Mouse (Mus musculus) neural tube, embryonic 14.5 days (tissue): Measurements from ENCODE around the gene Fancc. TPM values are rescaled to one million over a fixed set of nuclear protein-coding genes. Genes with fewer than 3 reads are reported as not detected.

Source experiments
- ATAC-seq: fragments of 200-750 bp; cut with Nextera tagmentation; 2 replicates; pipeline ENCODE4 v1.8.0; 2017; ENCODE audit warnings: low read depth, mild to moderate bottlenecking, moderate TSS enrichment, moderate library complexity
- H3K27ac ChIP-seq: fragments of 300-500 bp; sonication (generic); 2 replicates; pipeline ENCODE4 v1.5.1; 2014; ENCODE audit warnings: low read depth, mild to moderate bottlenecking, control low read depth, low read length, moderate library complexity, mixed read lengths
- H3K27me3 ChIP-seq: fragments of 300-500 bp; sonication (generic); 2 replicates; pipeline ENCODE4 v1.6.1; 2014; ENCODE audit warnings: low read length; ENCODE audit not compliant: control insufficient read depth, insufficient read depth
- H3K36me3 ChIP-seq: fragments of 300-500 bp; sonication (generic); 2 replicates; pipeline ENCODE4 v1.6.1; 2014; ENCODE audit warnings: low read length, mixed read lengths; ENCODE audit not compliant: control insufficient read depth, insufficient read depth
- H3K4me1 ChIP-seq: fragments of 300-500 bp; sonication (generic); 2 replicates; pipeline ENCODE4 v1.6.1; 2014; ENCODE audit warnings: low read length; ENCODE audit not compliant: control insufficient read depth, insufficient read depth
- H3K4me2 ChIP-seq: fragments of 300-500 bp; sonication (generic); 2 replicates; pipeline ENCODE4 v1.6.1; 2014; ENCODE audit warnings: mild to moderate bottlenecking, low read depth, low read length, control low read depth
- H3K4me3 ChIP-seq: fragments of 300-500 bp; sonication (generic); 2 replicates; pipeline ENCODE4 v1.5.1; 2014; ENCODE audit warnings: low read depth, low read length, control low read depth, mixed read lengths
- H3K9ac ChIP-seq: fragments of 300-500 bp; sonication (generic); replicated peaks from 2 replicates; pipeline ENCODE4 v1.6.1; 2014; ENCODE audit warnings: low read depth, mild to moderate bottlenecking, control low read depth, low read length, mixed read lengths
- H3K9me3 ChIP-seq: fragments of 300-500 bp; sonication (generic); 2 replicates; pipeline ENCODE4 v1.6.1; 2016; ENCODE audit warnings: low read length; ENCODE audit not compliant: control insufficient read depth
- WGBS: fragments of 180-500 bp; shearing (Covaris S2); extraction: QIAGEN DNeasy Blood & Tissue Kit; methylation state at CpG from one replicate; pipeline ENCODE4 v1.1.7; 2014; 5-methylcytosine and 5-hydroxymethylcytosine counted together
- polyA plus RNA-seq: library from polyadenylated mRNA; unstranded; fragments of >200 nt; fragmentation: Nextera tagmentation; extraction: Ambion mirVana; gene quantifications from 2 replicates; pipeline ENCODE4 v1.2.1, GENCODE M21; 2014

Fancc gene
- polyA plus RNA-seq, 1 experiment from 2014 or later = 14.6 TPM

GRCm38 (mm10) chr13:63397420-63397819 is 99.7 kb downstream of the Fancc start:
- Histone ChIP-seq H3K27me3 (no peaks in the 10 kb centered on the region), H3K4me3 (no peak overlapping the region), H3K36me3 (no peaks in the 10 kb centered on the region), H3K4me2 (no peak overlapping the region), H3K9ac (no peak overlapping the region), H3K27ac (no peak overlapping the region), H3K4me1 (no peaks in the 10 kb centered on the region), H3K9me3 (no peaks in the 10 kb centered on the region)
- no peak for ATAC-seq
- 96% methylated on average over 1 of the region's 1 CpGs for WGBS

GRCm38 (mm10) chr13:63394304-63395063 is 102.6 kb downstream of the Fancc start:
- Histone ChIP-seq H3K9me3 (no peaks in the 10 kb centered on the region), H3K27ac (no peak overlapping the region), H3K27me3 (no peaks in the 10 kb centered on the region), H3K4me2 (no peak overlapping the region), H3K4me1 (no peaks in the 10 kb centered on the region), H3K36me3 (no peaks in the 10 kb centered on the region), H3K9ac (no peak overlapping the region), H3K4me3 (no peak overlapping the region)
- 68% methylated on average over 7 of the region's 7 CpGs for WGBS
- no peak for ATAC-seq

- H3K4me3 ChIP-seq = no peak overlapping the region
- H3K4me2 ChIP-seq = no peak overlapping the region
- no peaks in the 10 kb centered on the region for H3K9me3 ChIP-seq
- no peaks in the 10 kb centered on the region for H3K36me3 ChIP-seq
- no peak overlapping the region for H3K27ac ChIP-seq
- no peaks in the 10 kb centered on the region for H3K4me1 ChIP-seq
- no peak for ATAC-seq
- no peak overlapping the region for H3K9ac ChIP-seq
- no peaks in the 10 kb centered on the region for H3K27me3 ChIP-seq
- 80% methylated on average over 2 of the region's 2 CpGs for WGBS
These were observed 111.8 kb downstream of the Fancc start for GRCm38 (mm10) chr13:63385234-63385633.

GRCm38 (mm10) chr13:63384775-63385174 is 112.3 kb downstream of the Fancc start:
- Histone ChIP-seq H3K27ac (no peak overlapping the region), H3K9ac (no peak overlapping the region), H3K36me3 (no peaks in the 10 kb centered on the region), H3K4me2 (no peak overlapping the region), H3K4me1 (no peaks in the 10 kb centered on the region), H3K27me3 (no peaks in the 10 kb centered on the region), H3K9me3 (no peaks in the 10 kb centered on the region), H3K4me3 (no peak overlapping the region)
- WGBS = 82% methylated on average over 3 of the region's 3 CpGs
- no peak for ATAC-seq

- no peak overlapping the region for H3K4me3 ChIP-seq
- no peak overlapping the region for H3K27ac ChIP-seq
- H3K9ac ChIP-seq = no peak overlapping the region
- H3K9me3 ChIP-seq = no peaks in the 10 kb centered on the region
- no peaks in the 10 kb centered on the region for H3K36me3 ChIP-seq
- no peak overlapping the region for H3K4me2 ChIP-seq
- no peak for ATAC-seq
- H3K4me1 ChIP-seq = no peaks in the 10 kb centered on the region
- 91% methylated on average over 2 of the region's 2 CpGs for WGBS
- no peaks in the 10 kb centered on the region for H3K27me3 ChIP-seq
These were observed 114.9 kb downstream of the Fancc start for GRCm38 (mm10) chr13:63382206-63382605.

- Histone ChIP-seq H3K9me3 (no peaks in the 10 kb centered on the region), H3K27me3 (no peaks in the 10 kb centered on the region), H3K4me1 (no peaks in the 10 kb centered on the region), H3K27ac (no peak overlapping the region), H3K36me3 (no peaks in the 10 kb centered on the region), H3K4me2 (no peak overlapping the region), H3K4me3 (no peak overlapping the region), H3K9ac (no peak overlapping the region)
- ATAC-seq = no peak
- WGBS = 89% methylated on average over 7 of the region's 7 CpGs
These were observed 123.5 kb downstream of the Fancc start for GRCm38 (mm10) chr13:63373460-63374166.

GRCm38 (mm10) chr13:63361755-63362154 is 135.3 kb downstream of the Fancc start:
- Histone ChIP-seq H3K9ac (no peak overlapping the region), H3K36me3 (no peaks in the 10 kb centered on the region), H3K27ac (no peak overlapping the region), H3K9me3 (no peaks in the 10 kb centered on the region), H3K27me3 (no peaks in the 10 kb centered on the region), H3K4me3 (no peak overlapping the region), H3K4me1 (no peaks in the 10 kb centered on the region), H3K4me2 (no peak overlapping the region)
- no peak for ATAC-seq
- WGBS = 86% methylated on average over 3 of the region's 3 CpGs

- Histone ChIP-seq H3K9me3 (no peaks in the 10 kb centered on the region), H3K4me3 (no peak overlapping the region), H3K4me1 (no peaks in the 10 kb centered on the region), H3K27ac (no peak overlapping the region), H3K4me2 (no peak overlapping the region), H3K9ac (no peak overlapping the region), H3K27me3 (no peaks in the 10 kb centered on the region), H3K36me3 (no peaks in the 10 kb centered on the region)
- WGBS = 82% methylated on average over 4 of the region's 4 CpGs
- no peak for ATAC-seq
These were observed 136.8 kb downstream of the Fancc start for GRCm38 (mm10) chr13:63360111-63360885.

GRCm38 (mm10) chr13:63359393-63359792 is 137.7 kb downstream of the Fancc start:
- Histone ChIP-seq H3K4me3 (no peak overlapping the region), H3K9ac (no peak overlapping the region), H3K9me3 (no peaks in the 10 kb centered on the region), H3K4me2 (no peak overlapping the region), H3K4me1 (no peaks in the 10 kb centered on the region), H3K27ac (no peak overlapping the region), H3K36me3 (no peaks in the 10 kb centered on the region), H3K27me3 (no peaks in the 10 kb centered on the region)
- 86% methylated on average over 4 of the region's 4 CpGs for WGBS
- ATAC-seq = no peak
